Mouse (Mus musculus) spleen, postnatal 4 days (tissue): Measurements from ENCODE around the gene Sin3a.

Experiments
- DNase-seq, 2 experiments: peaks; one replicate each; pipeline ENCODE4 v3.0.0; 2022; ENCODE audit warnings: low spot score in 2 of 2

The Sin3a gene

DNA sequence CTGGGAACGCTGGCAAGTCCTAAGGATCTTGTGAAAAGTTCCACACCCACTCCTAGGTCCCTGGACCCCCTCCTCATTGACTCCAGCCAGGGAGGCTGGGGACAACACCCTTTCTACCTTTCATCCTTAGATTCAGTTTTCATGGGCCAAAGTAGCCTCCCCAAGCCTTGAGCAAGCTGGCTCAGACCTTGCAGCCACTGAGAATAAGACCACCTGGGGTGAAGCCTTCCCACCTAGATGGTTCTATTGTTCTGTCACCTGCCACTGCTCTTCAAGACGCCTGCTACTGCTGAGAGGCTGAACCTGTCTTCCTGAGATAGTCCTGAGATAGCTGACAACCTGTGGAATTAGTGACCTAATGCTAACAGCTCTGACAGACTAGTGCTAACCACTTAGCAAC is 91.3 kb downstream of the Sin3a start:
- no peak for DNase-seq

- no peak for DNase-seq
Measured at GRCm38 (mm10) chr9:57166173-57166572, 94.3 kb downstream of the Sin3a start.

DNA sequence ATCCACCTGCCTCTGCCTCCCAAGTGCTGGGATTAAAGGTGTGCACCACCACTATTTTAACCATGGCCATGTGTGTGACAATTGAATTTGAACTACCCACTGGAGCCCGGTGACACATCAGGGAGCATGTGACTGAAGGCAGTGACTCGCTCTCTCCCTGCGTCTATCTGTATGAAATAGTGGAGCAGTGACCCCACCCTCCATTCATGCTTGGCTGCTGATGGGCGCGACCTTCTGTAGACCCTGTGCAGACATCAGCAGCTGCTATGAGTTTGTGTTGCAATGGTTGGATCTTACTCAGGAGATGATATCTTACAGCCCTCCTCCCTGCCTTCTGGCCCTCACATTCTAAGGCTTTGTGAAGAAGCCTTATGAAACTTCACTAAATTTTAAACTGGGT is 96.6 kb downstream of the Sin3a start:
- DNase-seq, result no peak
